Mouse (Mus musculus) gastrocnemius, postnatal 4 days (tissue): ENCODE measurements around the gene Wdr72. TPM values are rescaled to one million over a fixed set of nuclear protein-coding genes. Genes with fewer than 3 reads are reported as not detected.

Source experiments
- DNase-seq, 2 experiments: peaks; one replicate each; pipeline ENCODE4 v3.0.0; 2021 to 2022; ENCODE audit warnings: low spot score in 2 of 2, mixed read lengths in 2 of 2
- total RNA-seq, 2 experiments: library from RNA; stranded (reverse); gene quantifications; 2 replicates each; pipeline ENCODE4 v1.2.3; 2021

Gene Wdr72
- total RNA-seq, 2 experiments from 2014 or later = 0.05 to 0.10 TPM

GRCm38 (mm10) chr9:74228272-74228671 is 118.1 kb downstream of the Wdr72 start:
- no peak for DNase-seq

GRCm38 (mm10) chr9:74241292-74241691 is 131.1 kb downstream of the Wdr72 start:
- no peak for DNase-seq

- no peak for DNase-seq
Observed at GRCm38 (mm10) chr9:74248084-74248483, 137.9 kb downstream of the Wdr72 start.

GRCm38 (mm10) chr9:74249486-74249885 is 139.3 kb downstream of the Wdr72 start:
- DNase-seq = no peak

- DNase-seq = no peak
Observed at GRCm38 (mm10) chr9:74250522-74250921, 140.4 kb downstream of the Wdr72 start.

- DNase-seq = no peak
Observed at GRCm38 (mm10) chr9:74258389-74258788, 148.2 kb downstream of the Wdr72 start.

GRCm38 (mm10) chr9:74277752-74278385 is 167.7 kb downstream of the Wdr72 start:
- DNase-seq = no peak

GRCm38 (mm10) chr9:74282072-74282471 is 171.9 kb downstream of the Wdr72 start:
- no peak for DNase-seq

- no peak for DNase-seq
Observed at GRCm38 (mm10) chr9:74286210-74286609, 176.1 kb downstream of the Wdr72 start.

- DNase-seq = no peak
Observed at GRCm38 (mm10) chr9:74294479-74294878, 184.3 kb downstream of the Wdr72 start.

GRCm38 (mm10) chr9:74318771-74319170 is 208.6 kb downstream of the Wdr72 start:
- DNase-seq = no peak

- DNase-seq = no peak
Observed at GRCm38 (mm10) chr9:74324089-74324924, 214.2 kb downstream of the Wdr72 start.

- DNase-seq = no peak
Observed at GRCm38 (mm10) chr9:74324925-74325295, 214.8 kb downstream of the Wdr72 start.

- no peak for DNase-seq
Observed at GRCm38 (mm10) chr9:74325981-74326380, 215.8 kb downstream of the Wdr72 start.

GRCm38 (mm10) chr9:74328821-74329220 is 218.7 kb downstream of the Wdr72 start:
- DNase-seq = no peak

- no peak for DNase-seq
Observed at GRCm38 (mm10) chr9:74330706-74331495, 220.7 kb downstream of the Wdr72 start.

GRCm38 (mm10) chr9:74332321-74332720 is 222.2 kb downstream of the Wdr72 start:
- no peak for DNase-seq

Other genes starting within 250 kb of the Wdr72 start
- under 1 TPM; 0.37 to 0.41 TPM for gene Unc13c, start 141.4 kb upstream of the Wdr72 start, total RNA-seq